Mouse (Mus musculus): ENCODE results near the gene Pcnx.
A peak's percentile ranks its signal among the peaks of the same experiment; 100 is the strongest.

The Pcnx gene

DNA sequence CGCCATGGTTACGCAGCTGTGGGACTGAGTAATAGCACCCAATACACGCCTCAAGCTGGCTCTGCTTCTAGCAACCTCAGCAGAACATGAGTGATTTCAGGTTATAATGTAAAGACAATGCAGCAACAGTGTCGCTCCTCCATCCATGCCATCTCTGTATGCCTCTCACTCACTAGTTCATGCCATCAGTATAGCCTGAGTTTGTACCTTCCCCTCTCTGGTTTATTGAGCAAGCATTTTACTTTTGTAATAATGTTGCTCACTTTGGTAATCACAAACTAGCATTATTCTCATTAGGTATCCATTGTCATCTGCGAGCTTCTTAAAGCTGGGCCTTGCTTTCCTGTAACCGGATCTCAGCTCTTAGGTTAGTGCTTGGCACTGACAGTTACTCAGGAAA is 36.2 kb downstream of the Pcnx start:
- DNase-seq (ENCODE audit: low read depth, low spot score), result no peak

DNA sequence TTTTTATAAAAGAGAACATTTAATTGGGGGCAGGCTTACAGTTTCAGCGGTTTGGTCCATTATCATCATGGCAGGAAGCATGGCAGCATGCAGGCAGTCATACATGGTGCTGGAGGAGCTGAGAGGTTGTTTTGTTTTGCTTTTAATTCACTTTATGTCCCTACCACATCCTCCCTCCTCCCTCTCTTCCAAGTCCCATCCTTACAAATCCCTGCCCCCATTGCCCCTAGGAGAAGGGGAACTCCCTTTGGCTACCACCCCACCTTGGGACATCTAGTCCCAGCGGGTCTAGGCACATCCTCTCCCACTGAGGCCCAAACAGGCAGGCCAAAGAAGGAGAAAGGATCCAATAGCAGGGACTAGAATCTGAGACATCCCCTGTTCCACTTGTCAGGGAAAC is 44.6 kb downstream of the Pcnx start:
- DNase-seq (ENCODE audit: low read depth, low spot score), result no peak

DNA sequence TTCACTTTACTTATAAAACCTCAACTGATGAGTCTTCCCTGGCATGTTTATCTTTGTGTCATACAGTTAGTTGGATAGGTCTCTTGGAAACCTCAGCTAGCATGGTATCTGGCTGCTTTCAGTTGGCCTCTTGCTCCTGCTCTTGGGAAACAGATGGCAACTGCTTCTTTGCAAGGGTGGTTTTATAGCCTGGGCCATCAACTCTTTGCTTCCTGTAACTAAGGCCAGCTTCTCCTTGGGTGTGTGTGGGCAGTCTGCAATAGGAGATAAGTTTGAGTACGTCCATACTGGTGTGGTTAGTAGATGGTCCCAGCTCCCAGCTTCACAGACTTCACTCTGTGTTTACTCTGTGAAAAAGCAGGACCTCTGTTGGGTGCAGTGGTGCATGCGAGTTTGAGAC is 46.0 kb downstream of the Pcnx start:
- DNase-seq (ENCODE audit: low read depth, low spot score), result no peak

DNA sequence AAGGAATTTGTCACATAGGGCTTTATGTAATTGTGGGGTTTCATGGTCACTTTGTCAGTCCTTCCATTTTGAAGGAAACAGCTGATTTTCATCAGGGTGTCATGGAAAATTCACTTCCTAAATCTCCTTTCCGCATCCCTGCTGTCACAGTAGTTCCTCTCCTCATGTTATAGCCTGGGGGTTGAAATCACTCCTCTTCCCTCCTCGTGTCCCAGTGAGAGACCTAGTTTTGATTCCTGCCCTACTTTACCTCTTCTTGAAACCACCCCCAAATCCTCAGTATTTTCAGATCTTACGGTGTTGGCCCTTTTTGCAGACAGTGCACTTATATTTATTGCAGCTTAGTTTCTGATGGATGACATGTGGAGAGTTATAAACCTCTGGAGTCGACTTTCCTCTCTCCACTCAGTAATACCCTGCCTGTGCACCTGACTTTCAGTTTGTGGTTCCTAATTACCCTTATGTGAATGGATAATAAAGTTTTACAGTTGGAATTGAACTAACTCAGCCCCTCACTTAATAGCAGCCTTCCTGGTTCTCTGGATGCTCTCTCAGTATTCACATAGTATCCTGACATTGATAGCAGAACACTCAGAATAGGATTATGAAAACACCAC is 48.0 kb downstream of the Pcnx start:
- no peak for DNase-seq (ENCODE audit: low read depth, low spot score)

DNA sequence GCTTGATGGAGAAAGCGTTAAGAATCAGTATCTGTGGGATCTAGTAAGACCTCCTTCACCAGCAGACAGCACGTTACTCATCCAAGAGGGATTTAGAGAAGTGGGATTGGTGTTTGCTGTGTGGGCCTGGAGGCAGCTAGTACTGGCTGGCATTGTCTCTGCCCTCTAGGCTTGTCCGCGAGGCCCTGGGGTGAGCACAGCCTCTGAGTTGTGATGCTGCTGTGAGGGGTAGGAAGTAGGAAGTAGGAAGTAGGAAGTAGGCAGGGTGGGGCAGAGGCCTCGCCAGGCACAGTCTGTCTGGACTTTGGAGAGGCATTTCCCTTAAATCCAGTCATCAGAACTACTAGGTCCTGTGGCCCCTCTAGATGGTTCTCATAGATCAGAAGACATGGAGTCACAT is 50.6 kb downstream of the Pcnx start:
- DNase-seq (ENCODE audit: low read depth, low spot score), result no peak

DNA sequence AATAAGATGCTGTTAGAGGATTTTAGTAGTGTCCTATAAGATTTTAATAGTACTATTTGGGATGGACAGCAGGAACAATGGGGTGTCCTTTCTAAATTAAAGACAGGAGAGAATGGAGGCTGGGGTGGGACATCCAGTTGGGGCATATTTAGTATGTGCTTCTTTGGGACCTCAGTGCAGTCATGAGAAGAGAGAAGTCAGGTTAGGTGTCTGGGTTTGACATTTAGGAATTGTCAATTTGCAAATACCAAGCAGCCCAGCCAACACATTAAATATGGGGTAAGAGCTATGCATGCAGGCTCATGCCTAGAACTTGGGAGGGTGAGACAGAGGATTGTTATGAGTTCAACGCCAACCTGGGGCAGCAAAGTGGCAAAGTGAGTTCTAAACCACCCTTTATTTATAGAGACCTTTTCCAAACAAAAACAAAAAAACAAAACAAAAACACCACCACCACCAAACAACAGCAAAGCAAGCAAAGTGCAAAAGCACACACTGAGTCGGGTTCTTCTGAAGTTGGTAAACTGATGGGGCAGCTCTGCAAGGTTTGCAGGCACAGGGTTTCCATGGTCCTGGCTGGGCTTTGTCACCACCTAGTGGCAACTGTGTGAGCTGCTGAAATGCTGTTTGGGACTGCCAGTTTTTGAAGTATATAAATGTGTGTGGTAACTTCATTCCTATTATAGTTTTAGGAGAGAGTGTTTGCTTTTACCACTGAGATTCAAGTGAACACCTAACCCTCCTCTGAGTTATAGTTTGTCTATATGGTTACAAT is 55.5 kb downstream of the Pcnx start:
- DNase-seq (ENCODE audit: low read depth, low spot score), result peak; percentile 54

DNA sequence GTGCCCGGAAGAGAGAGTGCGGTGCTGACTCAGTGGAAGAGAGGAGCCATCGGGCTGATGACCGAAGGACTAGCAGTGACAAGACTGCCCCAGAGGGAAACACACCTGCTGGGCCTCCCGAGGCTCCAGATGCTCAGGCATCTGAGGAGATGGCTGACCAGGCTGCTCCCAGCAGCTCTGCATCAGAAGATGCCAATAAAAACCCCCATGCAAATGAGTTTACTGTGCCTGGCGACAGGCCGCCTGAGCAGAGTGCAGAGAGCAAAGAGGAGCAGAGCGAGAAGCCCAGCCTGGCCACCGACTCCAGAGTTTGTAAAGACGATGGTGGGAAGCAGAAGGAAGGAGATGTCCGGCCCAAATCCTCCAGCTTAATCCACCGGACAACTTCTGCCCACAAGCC is 58.5 kb downstream of the Pcnx start:
- no peak for DNase-seq (ENCODE audit: low read depth, low spot score)

DNA sequence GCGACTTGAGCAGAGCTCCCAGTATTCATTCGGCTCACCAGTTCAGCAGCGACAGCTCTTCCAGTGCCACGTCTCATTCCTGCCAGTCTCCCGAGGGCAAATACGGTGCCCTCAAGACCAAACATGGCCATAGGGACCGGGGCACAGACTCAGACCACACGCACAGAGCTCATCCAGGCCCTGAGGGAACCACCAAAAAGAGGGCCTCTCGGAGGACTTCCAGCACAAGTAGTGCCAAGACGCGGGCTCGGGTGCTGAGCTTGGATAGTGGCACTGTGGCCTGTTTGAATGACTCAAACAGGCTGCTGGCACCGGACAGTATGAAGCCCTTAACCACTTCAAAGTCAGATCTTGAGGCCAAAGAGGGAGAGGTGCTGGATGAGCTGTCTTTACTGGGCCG is 59.1 kb downstream of the Pcnx start:
- DNase-seq (ENCODE audit: low read depth, low spot score), result no peak

DNA sequence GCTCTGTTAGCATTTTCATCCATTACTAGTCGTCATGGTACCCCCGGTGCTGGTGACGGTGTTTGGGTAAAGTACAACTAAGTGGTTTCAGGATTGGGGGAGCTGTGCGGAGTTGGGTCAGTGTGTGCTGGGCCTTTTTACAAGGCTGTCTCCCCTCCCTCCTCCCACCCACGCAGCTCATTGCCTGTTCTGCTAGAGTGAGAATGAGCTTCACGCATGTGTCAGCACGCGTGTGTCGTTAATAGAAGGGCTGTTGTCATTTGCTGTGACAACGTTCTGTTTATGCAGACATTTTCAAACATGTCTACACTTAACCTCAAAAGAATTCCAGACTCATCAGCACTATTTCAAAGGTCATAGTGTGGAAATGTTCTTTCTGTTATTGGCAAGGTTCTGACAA is 60.2 kb downstream of the Pcnx start:
- no peak for DNase-seq (ENCODE audit: low read depth, low spot score)

DNA sequence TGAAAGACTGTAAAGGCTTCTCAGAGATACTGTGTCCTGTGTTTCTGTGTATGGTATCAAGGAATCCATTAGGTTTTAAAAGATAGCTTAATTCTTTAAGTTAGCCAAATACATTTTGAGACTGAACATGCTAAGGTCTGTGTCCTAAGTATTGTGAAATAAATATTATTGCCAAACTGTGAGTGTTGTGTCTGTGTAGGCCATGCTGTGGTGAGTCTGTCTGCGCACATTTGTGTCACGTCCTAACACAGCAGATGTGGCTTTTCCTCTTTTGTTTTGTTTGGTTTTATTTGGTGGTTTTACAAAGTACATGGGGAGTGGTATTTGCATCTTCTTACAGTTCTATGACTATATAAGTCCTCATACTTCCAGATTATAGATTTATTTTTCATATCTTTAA is 60.8 kb downstream of the Pcnx start:
- no peak for DNase-seq (ENCODE audit: low read depth, low spot score)

DNA sequence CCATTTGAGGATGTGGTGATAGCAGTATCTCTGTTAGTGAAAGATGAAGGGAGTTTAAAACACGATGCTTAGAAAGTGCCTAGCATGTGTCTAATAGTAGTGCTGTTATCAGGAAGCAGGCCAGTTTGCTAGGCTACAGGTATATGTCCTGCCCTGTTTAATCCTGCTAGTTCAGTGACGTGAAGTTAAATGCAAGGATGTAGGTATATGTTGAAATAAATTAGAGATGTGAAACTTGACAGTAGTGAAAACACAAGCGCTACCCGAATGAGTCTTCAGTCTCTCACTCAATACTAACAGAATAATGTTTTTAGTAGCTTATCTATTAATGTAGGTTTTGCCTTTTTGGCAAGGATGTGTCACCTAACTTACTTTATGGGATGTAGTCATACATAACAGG is 62.0 kb downstream of the Pcnx start:
- no peak for DNase-seq (ENCODE audit: low read depth, low spot score)

DNA sequence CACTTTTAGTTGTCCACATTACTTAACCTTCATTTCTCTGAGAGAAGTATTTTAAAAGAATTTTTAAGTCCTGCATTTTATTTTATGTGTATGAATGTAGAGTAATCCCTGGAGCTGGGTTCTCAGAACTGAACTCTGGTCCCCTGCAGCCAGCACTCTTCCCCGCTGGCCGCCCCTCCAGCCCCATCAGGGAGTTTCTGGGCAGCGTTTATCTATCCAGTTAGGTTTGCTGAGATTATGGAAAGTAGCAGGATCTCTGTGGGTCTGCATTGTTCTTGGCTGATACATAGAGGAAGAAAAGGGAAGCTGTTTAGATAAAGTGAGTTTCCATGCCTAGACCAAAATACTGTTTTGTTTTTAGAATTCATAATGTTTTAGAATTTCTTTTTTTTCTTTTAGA is 63.0 kb downstream of the Pcnx start:
- no peak for DNase-seq (ENCODE audit: low read depth, low spot score)

DNA sequence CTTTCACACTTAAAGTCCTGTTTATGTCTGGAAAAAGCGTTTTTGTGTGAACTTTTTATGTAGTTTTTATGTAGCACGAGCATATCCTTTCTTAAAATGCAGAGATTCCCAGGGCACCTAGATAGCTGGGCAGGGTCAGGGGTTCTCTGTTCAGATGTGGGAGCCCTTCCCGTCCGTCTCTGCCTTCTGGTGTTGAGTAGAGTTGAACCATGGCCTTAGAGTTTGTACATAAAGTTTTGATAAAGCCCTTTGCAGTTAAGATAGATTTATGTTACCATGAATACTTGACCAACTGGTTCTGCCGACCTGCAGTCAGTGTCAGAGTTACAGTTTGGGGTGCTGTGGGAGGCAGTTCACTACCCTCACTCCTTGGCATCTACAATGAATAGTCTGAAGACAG is 67.3 kb downstream of the Pcnx start:
- DNase-seq (ENCODE audit: low read depth, low spot score), result no peak

DNA sequence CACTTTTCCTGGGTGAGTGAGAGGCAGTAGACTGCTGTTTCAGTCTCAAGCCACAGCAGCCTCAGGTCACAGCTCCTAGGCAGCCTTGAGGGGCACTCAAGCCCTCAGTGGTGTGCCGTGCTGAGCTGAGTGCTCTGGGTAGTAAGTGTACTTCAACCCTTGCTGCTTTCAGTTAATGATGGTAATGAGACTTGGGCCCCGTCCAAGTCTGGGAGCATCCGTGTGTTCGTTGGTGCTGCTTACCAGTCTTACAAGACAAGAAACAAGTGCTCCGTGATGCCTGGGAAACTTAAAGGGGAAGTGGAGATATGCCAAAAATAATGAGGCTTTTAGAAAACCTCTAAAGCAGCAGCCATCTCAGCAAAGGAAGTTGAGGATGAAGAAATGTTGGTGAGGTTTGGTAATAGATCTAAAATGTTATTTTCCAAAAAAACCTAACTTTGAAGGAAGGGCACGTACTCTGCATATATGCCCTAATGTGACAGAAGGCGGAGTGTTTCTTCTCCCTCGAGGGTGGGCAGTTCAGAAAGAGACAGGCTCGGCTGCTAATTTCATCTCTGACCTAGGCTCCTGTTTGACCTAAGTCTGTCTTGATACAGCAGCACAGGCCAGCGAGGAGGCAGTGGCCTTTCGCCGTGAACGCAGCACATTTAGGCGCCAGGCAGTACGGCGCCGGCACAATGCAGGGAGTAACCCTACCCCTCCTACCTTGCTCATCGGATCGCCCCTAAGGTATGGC is 68.0 kb downstream of the Pcnx start:
- DNase-seq (ENCODE audit: low read depth, low spot score), result no peak

DNA sequence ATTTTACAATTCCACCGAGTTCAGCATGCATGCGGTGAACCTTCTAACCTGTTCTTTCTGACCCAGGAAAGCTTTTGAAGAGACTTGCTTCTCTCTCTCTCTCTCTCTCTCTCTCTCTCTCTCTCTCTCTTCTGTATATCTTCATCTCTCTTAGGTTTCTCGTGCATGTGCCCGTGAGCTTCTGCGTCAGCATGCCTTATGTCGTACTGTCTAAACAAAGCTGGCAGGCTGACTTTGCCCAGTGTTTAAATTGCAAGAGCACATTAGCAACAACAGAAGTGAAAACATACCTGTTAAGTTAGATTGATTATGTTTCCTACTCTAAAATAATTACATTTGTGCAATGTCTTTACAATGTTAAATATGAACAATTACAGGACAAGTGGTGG is 68.6 kb downstream of the Pcnx start:
- no peak for DNase-seq (ENCODE audit: low read depth, low spot score)

DNA sequence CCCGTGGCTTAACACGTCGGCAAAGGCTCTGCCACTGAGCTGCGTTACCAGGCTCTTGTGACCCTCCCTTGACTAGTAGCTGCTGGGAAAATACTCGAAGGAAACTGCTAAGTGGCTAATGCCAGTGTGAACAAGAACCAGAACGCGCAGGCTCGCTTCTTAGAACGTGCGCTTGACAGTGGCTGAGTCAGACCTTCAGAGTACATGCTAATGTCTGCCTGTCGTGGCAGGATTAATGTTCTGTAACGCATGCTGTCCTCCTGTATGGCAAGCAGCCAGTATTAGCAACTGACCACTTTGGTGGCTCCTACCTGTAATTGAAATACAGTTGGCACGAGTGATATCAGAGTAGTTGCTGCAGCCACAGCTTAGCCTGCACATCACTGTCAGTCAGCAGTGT is 72.2 kb downstream of the Pcnx start:
- no peak for DNase-seq (ENCODE audit: low read depth, low spot score)

DNA sequence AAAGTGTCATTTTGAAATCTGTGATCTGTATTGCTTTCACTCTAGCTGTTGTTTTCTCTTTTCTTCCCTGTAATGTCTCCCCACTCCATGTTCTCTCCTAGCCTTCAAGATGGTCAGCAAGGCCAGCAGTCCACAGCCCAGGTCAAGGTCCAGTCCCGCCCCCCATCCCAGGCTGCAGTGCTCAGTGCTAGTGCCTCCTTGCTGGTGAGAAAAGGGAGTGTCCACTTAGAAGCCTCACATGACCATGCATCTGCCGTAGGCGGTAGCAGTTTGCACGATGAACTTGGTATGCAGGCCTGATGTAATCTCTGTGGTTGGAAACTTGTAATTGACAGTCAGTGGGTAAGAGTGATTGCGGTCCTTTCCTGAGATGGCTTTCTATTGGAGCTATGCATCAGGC is 73.6 kb downstream of the Pcnx start:
- DNase-seq (ENCODE audit: low read depth, low spot score), result no peak

DNA sequence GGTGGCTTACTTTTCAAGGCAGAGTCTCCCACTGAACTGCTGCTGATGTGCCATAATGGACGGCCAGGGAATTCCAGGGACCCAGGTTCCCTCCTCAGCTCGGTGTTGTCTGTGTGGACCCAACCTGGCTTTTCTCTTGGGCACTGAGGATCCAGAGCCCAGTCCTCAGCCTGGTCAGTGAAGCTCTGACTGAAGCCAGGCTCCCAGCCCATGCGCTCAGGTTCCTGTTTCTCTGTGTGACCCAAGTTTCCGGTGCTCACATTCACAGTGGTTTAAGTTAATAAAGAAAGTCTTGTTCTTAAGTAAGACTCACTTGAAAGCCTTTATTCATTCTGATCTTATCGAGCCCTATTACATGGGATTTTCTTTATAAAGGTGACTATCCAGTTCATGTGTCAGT is 74.7 kb downstream of the Pcnx start:
- no peak for DNase-seq (ENCODE audit: low read depth, low spot score)

DNA sequence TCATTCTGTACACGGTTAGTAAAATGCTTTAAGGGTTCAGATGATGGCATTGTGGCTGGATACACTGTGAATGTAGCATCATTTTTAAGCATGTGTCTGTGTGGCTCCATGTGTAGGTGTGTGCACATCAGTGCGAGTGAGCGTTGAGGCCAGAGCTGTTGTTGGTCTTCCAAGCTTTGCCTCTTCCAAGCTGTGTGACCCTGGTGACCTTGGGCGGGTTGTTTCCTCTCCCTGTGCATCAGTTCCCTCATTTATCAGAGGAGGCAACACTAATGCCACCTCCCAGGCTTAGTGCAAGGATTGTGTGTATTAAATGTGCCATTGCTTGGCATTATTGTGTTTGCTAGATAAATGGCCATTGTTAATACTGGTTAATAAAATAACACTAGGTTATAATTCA is 76.2 kb downstream of the Pcnx start:
- DNase-seq (ENCODE audit: low read depth, low spot score), result no peak

DNA sequence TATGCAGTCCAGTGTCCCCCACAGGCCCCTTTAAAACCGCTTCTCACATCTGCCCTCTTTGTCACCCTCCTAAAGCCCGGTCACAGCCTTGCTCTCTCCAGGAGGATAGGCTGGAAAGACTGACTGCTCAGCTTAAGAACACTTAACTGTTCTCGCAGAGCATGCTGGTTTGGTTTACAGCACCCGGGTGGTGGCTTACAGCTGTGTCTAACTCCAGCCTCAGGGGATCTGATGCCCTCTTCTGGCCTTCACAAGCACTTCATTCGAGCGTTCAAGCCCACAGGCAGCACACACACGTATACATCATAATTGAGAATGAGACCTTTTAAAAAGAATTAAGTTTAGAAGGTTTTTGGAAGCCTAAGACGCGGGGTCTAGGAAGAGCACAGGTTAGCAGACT is 81.4 kb downstream of the Pcnx start:
- DNase-seq (ENCODE audit: low read depth, low spot score), result no peak

DNA sequence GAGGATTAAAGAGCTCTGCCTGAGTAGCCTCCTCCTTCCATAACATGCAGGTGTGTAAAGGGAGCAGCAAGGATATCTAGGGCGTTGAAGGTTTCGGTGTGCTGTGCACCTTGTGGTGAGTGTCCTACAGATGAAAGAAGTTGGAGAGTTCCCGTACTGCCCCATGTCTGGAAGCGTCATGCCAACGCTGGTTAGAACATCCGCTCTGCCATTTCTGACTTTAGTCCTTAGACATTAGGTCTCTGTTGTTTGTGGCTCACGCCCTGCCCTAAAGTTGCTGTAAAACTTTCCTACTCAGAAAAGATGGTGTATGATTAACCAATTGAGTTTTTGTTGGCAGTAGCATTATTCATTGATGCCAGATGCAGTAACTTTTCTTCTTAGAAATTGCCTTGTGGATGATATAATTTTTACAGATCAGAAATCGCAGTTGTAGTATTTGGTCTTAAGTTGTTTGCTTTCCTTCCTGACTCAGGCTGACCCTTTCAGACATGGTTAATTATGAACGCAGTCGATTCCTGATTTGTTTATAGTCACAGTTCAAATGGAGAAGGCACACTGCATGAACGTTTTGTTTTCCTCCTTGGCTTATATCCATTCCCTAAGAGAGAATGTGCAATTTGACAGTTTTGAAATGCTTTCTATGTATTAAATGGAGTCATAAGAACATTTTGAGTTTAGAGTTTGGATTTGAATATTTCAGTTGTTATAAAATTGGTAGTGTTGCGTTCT is 83.7 kb downstream of the Pcnx start:
- no peak for DNase-seq (ENCODE audit: low read depth, low spot score)

DNA sequence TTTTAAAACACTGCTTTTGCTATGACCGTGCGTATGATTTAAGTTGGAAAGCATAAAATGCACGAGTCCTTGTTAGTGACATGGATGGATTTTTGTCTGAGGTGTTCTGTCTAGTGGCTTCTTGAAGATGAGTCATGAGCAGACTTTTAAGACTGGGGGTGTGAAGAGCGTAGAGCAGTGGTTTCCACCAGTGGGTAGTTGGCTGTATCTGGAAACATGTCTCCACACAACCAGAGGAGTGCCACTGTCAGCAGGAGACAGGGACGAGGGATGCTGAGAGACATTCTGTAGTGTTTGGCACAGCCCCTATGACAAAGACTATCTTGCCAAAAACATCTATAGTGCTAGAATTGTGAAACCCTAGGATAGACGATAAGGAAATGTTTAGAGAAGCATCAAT is 89.2 kb downstream of the Pcnx start:
- DNase-seq (ENCODE audit: low read depth, low spot score), result no peak
